ENCODE assay signal across 20 mouse cellular contexts in genomic region chr7:117918206-117918995, GRCm38 (mm10).
DNase-seq lines count a peak whose midpoint lies in the region; ATAC-seq lines count a peak whose summit lies in the region.
"Had no signal": no experiment of that assay in that cellular context is flagged by ENCODE, and none has a peak within 500 bp of the region (broad histone marks: within the 10 kb centered on the region; RNA-seq: fewer than 3 reads in every experiment).

No protein-coding gene starts in this region.

- no peak overlapping the region for H3K4me2 ChIP-seq in forebrain, embryonic 12.5 days
- H3K4me2 ChIP-seq: embryonic facial prominence, embryonic 15.5 days; hindbrain, embryonic 12.5 days had no signal

- H3K27me3 ChIP-seq in forebrain, embryonic 12.5 days, result no peaks in the 10 kb centered on the region
- no peaks in the 10 kb centered on the region for H3K27me3 ChIP-seq in forebrain, embryonic 10.5 days (ENCODE audit: poor library complexity, severe bottlenecking)
- H3K27me3 ChIP-seq: embryonic facial prominence, embryonic 15.5 days; hindbrain, embryonic 12.5 days; megakaryocyte, embryonic 14.5 days had no signal

- H3K9me3 ChIP-seq in forebrain, embryonic 12.5 days, result no peaks in the 10 kb centered on the region
- no peaks in the 10 kb centered on the region for H3K9me3 ChIP-seq in forebrain, embryonic 10.5 days
- H3K9me3 ChIP-seq: embryonic facial prominence, embryonic 15.5 days; hindbrain, embryonic 12.5 days had no signal

- ATAC-seq in forebrain, embryonic 12.5 days (ENCODE audit: low FRiP score), result no peak
- ATAC-seq: inflammation-experienced regulatory T-cells, adult 6 months; liver, postnatal 0 days had no signal

- intact Hi-C loops in gastrocnemius, postnatal 14 days (cut with DNase I; ENCODE audit: low total_unique reads), result no loop called here

- no peak overlapping the region for H3K9ac ChIP-seq in forebrain, embryonic 12.5 days
- H3K9ac ChIP-seq: embryonic facial prominence, embryonic 15.5 days; hindbrain, embryonic 12.5 days; liver, postnatal 0 days had no signal

- WGBS in forebrain, embryonic 12.5 days, result 95% methylated on average over 10 of the region's 10 CpGs
- 94% methylated on average over 10 of the region's 10 CpGs for WGBS in forebrain, embryonic 10.5 days

- H3K4me1 ChIP-seq in forebrain, embryonic 12.5 days, result no peaks in the 10 kb centered on the region
- H3K4me1 ChIP-seq in forebrain, embryonic 10.5 days, result no peaks in the 10 kb centered on the region
- H3K4me1 ChIP-seq: embryonic facial prominence, embryonic 15.5 days; hindbrain, embryonic 12.5 days had no signal

- no peak overlapping the region for H3K4me3 ChIP-seq in forebrain, embryonic 12.5 days (replicated peaks)
- H3K4me3 ChIP-seq in forebrain, embryonic 10.5 days, result no peak overlapping the region
- H3K4me3 ChIP-seq: embryonic facial prominence, embryonic 15.5 days; hindbrain, embryonic 12.5 days; megakaryocyte, embryonic 14.5 days had no signal

- no peaks in the 10 kb centered on the region for H3K36me3 ChIP-seq in forebrain, embryonic 12.5 days (replicated peaks)
- H3K36me3 ChIP-seq in forebrain, embryonic 10.5 days (replicated peaks), result no peaks in the 10 kb centered on the region
- H3K36me3 ChIP-seq: embryonic facial prominence, embryonic 15.5 days; hindbrain, embryonic 12.5 days had no signal

- no peak overlapping the region for H3K27ac ChIP-seq in forebrain, embryonic 12.5 days
- no peak overlapping the region for H3K27ac ChIP-seq in forebrain, embryonic 10.5 days
- H3K27ac ChIP-seq: embryonic facial prominence, embryonic 15.5 days; hindbrain, embryonic 12.5 days had no signal

- DNase-seq in brain, adult 2 months (ENCODE audit: low read depth, low spot score), result peak; percentile 89
- peak; percentile 33 to 65 for DNase-seq in frontal cortex, postnatal 14 days (ENCODE audit: low spot score in 2 of 2)
- peak; percentile 35 to 37 for DNase-seq in layer of hippocampus, postnatal 14 days (ENCODE audit: low spot score in 2 of 2)
- DNase-seq in right cerebral cortex, adult 18-20 months, result peak; percentile 66
- no peak for DNase-seq in thymus, postnatal 25 days
- no peak for DNase-seq in gastrocnemius, postnatal 14 days
- DNase-seq in forebrain, embryonic 10.5 days (ENCODE audit: extremely low spot score, low spot score), result no peak
- DNase-seq: adrenal gland, postnatal 14 days; cerebellum, adult 2 months; embryo, embryonic 11 days; kidney, adult 9 months; liver; liver, postnatal 0 days; lung, postnatal 14 days; thymus, adult 18-20 months had no signal

Comparison
In these comparisons a context has a peak if more than half of its experiments do, and no peak if none do; other contexts are left out.
1. DNase-seq: peak in brain, adult 2 months (single experiment), frontal cortex, postnatal 14 days (2 of 2), layer of hippocampus, postnatal 14 days (2 of 2) and right cerebral cortex, adult 18-20 months (single experiment); none in thymus, postnatal 25 days (single experiment), gastrocnemius, postnatal 14 days (single experiment) and forebrain, embryonic 10.5 days (single experiment).